Mouse (Mus musculus): Measurements from ENCODE around the gene Rad23b.

DNA sequence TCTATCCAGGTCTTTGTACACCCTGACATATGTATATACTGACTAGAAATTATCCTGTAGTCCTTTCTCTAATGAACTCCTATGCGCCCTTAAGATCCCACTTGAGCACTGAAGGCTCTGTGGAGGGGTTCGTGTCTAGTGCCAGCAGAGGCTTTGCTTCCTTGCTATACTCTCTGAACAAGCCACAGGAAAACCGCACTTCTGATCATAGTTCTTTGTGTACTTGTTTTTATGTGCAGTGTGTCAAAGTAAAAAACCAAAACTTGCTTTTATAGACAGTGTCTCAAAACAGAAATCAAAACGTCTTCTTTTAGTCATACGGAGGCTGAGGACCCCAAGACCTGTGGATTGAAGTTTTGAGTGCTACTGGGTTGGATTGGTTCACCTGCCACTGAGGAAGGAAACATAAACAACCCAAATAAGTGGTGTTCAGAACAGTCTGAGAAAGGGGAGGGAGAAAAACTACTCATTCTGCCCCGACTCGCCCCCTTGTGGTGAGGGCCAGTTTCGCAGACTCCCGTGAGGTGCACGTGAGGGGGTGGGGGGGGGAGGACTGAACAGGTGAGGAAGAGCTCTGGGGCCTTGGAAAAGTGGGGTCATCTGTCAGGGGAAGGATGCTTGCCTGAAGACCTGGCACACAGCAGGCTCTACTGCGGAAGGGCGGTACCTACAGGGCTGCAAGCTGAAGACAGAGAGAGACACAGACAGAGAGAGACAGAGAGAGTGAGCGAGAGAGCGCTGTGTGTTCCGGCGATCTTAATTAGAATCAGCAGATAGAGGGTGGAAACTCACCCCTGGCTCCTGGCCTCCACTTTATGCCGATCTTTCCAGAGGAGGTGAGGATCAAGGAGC, 48.3 kb downstream of the Rad23b start:
- TF ChIP-seq CTCF (IDR thresholded peaks at IDR 0.05; ENCODE audit: low read depth): peak; percentile 76
- TF ChIP-seq EP300 (IDR thresholded peaks at IDR 0.05; ENCODE audit: low read depth): no peak

Data from liver, postnatal 0 days (tissue).